Mouse (Mus musculus) right cerebral cortex, postnatal 25 days (tissue): ENCODE results near the gene Gtf2ird1.

Source experiments
- DNase-seq: peaks from one replicate; pipeline ENCODE4 v3.0.0; 2022

Gtf2ird1 gene

DNA sequence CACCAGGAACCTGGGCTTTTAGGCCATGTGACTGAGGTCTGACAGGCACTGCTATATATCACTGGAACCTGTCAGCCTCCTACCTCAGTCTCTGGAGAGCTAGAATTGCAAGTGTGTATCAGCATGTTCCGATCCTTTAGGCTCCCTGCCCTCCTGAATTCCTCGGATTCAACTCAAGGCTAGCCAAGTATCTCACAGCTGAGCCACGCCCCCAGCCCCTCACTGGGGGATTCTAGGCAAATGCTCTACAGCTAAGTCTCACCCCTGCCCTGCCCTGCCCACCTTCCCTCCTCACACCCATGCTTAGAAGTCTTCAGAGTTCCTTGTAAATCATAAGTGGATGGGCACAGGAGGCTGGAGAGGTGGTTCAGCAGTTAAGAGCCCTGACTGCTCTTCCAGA is 15.4 kb downstream of the Gtf2ird1 start:
- DNase-seq: no peak

DNA sequence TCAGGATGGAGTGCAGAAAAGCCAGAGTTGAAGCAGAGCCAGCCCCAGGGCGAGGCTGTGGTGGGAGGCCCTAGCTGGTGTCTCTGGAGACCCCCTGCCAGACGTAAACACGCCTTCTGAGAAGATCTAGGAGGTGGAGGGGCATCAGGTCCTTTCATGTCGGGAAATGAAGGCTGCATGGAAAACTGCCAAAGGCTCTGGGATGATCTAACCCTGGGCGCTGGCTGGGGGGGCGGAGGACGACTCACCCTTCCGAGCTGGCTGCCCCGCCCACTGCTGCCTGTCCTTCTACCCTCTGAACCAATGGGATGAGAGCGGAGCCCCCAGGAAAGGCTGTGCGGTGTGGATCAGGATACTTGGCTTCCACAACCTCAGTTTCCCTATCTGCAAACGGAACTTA is 16.4 kb downstream of the Gtf2ird1 start:
- no peak for DNase-seq

DNA sequence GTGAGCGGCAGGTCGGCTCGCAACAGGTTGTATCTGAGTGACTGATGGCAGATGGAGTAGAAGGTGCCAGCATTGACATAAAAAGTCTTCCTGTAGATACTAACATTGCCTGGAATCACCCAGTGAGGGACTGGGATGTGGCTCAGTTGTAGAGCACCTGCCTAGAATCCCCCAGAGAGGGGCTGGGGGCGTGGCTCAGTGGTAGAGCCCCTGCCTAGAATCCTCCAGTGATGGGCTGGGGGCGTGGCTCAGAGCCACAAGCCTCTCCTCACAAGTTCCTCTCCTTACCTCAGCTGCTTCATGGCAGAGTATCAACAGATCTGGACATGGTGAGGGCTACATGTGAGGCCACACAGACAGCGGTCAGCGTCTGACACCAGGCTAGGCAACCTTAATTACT is 17.0 kb downstream of the Gtf2ird1 start:
- no peak for DNase-seq

DNA sequence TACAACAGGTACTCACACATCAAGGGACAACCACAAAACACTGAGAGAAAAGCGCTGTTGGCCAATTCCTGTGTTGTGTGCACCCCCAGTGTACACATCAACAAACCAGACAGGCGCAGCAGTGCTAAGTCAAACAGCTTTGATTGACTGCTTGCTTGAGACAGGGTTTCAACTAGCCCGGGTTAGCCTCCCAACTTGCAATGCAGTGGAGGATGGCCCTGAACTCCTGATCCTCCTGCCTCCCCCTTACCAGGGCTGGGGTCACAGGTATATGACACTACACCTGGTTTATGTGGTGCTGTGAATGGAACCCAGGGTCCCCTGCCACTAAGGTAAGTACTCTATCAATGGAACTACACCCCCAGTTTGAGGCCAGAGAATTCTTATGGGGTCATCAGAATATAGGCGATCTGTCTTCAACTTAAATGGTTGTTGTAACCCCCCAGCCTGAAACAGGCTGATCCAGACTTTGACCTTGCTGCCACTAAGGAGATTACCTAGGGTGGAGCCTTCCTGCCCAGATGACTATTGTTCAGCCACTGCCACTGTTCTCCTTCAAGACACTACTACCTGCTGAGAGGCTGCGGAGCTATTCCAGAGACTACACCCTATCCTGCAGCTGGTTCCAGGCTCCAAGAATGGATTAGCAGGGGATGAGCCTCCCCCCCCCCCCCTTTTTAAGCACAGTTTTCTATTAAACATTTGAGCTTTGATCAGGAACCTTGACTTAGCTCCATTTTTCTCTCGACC is 17.7 kb downstream of the Gtf2ird1 start:
- no peak for DNase-seq

DNA sequence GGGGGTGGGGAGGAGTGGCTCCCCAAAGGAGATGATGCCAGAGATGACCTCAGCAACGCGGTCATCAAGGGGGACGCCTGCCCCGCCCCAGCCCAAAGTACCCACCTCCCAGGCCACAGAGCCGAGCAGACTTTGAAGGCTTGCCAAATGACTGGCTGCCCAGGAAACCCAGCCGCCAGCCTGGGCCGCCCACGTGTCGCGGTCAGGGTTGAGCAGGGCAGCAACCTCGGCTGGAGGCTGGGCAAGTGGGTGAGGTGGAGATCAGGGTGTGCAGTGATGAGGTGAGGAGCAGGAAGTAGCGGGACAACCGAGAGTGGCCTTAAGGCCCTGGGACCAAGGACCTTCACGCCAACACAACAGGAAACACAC is 19.1 kb downstream of the Gtf2ird1 start:
- no peak for DNase-seq

DNA sequence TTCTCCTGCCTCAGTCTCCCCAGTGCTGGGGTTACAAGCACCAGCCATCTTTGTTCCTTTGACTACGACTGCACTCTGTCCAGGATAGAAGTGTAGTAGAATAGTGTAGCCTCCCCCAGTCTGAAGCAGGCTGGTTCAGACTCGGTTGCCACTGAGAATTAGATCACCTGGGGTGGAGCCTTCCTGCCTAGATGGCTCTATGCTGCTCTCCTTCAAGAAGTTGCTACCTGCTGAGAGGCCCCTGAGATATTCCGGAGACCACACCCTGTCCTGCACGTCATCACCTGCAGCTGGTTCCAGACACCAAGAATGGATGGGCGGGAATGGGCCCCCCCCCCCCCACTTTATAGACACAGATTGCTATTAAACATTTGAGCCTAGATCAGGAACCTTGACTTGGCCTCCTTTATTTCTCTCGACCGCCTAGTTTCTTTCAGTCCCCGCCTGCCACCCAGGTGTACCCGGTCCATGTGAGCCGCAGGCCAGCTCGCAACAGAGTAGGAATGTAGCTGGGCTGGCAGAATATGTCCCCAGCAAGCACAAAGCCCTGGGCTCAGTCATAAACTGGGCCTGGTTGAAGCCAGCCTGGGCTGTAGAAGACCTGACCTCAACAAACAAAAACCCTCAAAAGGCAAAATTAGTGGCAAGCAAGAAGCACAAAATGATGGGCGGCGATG is 19.6 kb downstream of the Gtf2ird1 start:
- DNase-seq: no peak

DNA sequence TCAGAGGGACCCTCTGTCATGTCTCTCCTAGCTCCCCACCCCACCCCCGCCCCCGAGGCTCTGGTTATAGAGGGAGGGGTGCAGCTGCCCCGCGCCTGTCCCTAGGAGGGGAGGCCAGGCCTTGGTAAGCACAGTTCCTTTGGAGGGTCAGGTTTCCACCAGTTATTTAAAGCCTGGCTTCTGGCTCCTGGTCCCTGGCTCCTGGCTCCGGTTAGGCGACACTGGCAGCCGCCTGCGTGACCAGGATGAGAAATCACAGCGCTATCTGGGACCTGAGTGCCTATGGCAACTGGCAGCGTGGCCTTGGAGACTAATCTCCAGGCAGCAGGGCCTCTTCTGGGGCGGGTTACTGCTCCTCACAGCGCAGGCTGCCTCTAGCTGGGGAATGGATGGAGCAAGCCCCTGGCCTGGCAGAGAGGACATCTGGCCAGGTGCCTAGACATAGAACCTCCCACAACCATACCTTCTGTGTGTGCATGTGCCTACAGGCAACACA is 20.6 kb downstream of the Gtf2ird1 start:
- DNase-seq: no peak

DNA sequence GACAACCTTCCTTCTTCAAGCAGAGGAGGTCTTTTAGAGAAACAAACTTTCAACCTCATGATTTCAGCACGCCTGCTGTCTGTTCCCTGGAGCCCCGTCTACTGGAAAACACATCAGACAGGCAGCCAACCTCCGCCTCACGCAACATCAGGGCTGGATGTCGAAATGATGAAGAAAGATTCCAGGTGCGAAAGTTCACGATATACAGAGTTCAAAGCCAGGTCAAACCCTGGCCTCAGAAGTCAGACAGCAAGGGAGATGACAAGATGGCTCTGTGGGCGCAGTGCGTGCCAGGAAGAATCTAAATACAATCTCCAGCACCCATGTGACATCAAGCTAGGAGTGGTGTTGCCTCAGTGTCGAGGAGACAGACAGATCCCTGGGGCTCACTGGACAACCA is 23.4 kb downstream of the Gtf2ird1 start:
- no peak for DNase-seq

DNA sequence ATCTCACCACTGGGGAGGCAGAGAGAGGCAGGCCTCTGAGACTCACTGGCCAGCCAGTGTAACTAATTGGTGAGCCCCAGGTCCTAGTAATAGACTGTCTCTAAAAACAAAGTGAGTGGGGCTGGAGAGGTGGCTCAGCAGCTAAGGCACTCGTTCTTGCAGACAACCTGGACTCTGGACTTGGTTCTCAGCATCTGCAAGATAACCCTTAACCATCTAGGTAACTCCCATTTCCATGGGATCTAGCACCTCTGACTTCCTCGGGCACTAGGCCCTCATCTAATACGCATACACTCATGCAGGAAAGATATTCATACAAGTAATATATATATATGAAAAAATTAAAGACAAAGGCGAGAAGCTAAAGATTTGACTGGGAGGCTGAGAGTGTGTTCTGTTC is 26.4 kb downstream of the Gtf2ird1 start:
- DNase-seq: no peak

DNA sequence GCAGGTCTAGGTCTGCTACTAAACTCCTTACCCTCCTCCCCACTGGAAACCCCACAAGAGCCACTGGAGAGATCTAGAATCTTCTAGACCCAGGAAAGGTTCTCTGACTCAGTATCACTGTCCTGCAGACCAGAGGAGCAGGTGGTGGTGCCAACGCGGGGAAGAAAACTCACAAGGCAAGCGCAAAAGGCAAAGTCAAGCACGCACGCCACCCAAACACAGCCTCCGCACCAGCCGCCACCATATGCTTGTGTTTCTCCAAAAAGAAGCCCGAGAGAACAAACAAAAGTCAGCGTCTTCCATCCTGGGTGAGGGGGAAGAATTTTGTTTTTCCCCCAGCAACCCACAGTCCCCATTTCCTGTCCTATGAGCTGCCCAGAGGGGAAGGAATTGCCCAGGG is 28.9 kb downstream of the Gtf2ird1 start:
- peak; percentile 72 for DNase-seq

DNA sequence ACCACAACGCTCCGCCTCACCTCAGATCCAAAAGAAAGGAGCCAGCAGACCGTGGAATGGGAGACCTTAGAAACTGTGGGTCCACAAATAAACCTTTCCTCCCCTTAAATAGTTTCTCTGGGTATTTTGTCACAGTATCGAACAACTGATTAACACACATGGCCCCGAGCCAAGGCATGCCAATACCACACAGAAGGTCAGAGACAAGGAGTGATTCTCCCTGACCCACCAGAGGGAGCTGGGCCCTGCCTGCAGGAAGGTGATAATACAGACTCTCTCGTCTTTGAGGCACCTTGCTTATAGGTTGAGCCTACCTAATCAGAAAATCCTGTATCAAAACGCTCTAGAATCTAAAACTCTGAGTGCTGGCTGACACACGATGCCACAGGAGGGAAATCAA is 30.9 kb downstream of the Gtf2ird1 start:
- no peak for DNase-seq

DNA sequence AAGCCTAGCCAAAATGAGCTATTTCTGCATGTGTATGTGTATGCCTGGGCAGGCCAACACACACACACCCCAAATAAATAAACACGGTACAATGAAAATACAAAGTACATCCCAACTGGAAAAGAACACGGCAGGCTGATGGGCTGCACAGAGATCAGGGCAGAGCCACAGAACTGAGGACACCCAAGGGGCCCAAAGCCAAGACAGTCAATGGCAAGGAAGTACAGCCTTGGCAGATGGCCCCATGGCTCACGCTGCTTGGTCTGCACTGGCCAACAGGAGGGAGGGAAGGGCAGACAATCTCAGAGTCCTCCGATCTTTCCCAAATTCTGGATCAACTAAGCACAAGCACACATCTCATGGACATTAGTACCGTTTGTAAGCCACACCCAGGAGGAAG is 32.6 kb downstream of the Gtf2ird1 start:
- no peak for DNase-seq

DNA sequence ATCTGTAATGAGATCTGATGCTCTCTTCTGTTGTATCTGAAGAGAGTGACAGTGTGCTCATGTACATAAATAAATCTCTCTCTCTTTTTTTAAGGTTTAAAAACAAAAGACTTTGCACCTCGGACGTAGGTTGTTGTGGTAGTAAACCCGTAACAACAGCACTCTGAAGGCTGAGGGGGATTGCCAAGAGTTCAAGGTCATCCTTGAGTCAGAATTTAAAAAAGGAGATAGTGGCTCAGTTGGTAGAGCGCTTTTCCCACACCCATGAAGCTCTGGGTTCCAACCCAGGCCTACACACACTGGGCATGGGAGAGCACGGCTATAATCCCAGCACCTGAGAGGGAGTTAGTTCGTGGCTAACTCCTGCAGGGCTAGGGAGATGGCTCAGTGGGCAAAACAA is 33.1 kb downstream of the Gtf2ird1 start:
- no peak for DNase-seq

DNA sequence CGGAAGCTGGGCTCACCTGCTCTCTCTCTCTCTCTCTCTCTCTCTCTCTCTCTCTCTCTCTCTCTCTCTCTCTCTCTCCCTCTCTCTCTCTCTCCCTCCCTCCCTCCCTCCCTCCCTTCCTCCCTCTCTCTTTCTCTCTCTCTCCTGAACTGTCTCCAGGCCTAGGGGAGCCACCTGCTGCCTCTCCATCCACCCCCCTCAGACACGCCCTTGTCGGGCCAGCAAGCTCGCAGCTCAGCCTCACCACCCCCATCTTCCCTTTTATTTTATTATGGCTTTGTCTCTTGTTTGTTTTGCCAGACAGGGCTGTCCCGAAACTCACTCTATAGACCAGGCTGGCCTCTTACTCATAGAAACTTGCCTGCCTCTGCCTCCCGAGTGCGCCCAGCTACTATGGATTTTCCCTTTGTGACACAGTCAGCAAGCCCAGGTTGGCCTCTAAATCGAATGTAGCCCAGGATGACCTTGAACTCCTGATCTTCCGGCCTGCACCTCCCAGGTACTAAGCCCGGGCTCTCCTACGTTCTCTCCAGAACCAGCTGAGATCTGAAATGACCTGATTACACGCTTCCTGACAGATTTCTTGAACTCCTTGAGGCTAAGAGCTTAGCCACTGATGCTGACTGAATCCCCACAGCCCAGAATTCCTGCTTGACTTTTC is 34.1 kb downstream of the Gtf2ird1 start:
- no peak for DNase-seq

DNA sequence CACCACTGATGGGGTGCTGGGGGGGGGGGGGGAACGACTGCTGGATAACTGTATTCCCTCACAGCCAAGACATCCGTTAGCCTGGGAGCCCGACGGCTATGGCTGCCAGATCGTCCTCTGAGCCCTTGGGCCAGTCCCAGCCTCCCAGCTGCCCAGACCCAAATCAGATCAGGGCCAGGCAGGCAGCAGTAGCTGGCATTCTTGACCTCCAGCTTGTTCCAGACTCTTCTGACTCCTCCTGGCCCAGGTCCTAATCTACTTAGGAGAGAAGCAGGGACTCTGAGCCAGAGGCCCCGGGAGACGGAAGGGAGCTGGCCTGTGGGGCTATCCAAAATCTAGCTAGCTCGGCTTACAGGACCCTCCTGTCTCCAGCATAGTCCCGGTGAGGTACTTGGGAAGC is 35.5 kb downstream of the Gtf2ird1 start:
- DNase-seq: no peak

DNA sequence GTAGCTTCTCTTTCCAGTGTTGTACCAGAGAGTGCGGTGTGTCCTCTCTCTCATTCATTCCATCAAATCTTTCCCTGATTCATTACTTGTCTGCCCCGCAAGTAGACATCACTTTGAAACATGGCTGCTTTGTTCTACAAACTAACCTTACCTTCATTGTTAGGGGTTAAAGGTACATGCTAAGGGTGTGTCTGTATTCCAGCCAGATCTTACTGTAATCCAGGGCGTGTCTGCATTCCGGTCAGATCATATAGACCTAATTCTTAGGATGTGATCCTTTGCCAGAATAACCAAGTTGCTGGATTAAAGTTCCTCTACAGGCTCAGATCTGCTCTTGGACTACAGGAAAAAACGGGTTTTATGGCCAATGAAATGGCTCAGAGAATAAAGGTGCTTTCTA is 36.8 kb downstream of the Gtf2ird1 start:
- DNase-seq: no peak

DNA sequence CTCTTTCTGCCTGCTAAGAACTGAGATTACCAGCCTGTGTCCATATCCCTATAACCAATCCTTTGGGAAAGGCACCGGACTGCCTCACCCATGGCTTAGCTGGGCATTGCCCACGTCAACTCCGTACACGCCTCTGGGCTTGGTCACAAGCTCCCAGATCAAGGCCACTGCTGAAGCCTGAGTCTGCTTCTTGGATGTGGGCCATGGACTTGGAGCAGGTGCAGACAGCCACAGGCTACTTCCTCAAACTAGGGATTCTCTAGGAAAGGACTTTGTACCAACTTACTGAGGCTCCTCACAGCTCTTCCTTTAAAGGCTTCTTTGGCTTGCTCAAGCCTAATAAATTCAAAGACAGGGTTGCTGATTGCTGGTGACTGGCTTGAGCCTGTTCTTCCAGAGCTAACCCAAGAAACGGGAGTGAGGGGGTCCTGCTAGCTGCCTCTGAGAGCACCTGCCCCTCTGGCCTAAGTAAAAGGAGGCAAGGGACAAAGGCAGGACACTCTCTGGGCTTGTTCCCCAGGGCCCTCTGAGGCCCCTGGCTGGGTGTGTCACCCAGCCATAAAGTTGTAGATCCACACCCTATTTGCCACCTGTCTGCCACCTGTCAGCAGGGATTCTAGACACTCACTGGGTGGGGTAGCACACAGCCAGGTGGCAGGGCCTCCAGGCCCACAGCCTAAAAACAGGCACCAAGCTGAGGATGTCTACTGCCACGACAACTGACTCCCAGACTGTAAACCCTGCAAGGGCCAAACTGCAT is 38.0 kb downstream of the Gtf2ird1 start:
- no peak for DNase-seq

DNA sequence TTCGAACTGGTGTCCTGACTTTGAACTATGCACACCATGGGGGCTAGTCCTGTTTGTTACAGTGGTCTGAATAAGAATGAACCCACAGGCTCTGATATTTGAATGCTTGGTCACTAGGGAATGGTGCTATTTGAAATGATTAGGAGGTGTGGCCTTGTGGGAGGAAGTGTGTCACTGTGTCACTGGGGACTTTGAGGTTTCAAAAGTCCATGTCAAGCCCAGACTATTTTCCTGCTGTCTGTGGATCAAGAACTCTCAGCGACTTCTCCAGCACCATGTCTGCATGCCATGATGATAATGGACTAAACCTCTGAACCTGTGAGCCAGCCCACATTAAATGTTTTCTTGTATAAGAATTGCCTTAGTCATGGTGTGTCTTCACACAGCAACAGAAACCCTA is 44.2 kb downstream of the Gtf2ird1 start:
- no peak for DNase-seq

DNA sequence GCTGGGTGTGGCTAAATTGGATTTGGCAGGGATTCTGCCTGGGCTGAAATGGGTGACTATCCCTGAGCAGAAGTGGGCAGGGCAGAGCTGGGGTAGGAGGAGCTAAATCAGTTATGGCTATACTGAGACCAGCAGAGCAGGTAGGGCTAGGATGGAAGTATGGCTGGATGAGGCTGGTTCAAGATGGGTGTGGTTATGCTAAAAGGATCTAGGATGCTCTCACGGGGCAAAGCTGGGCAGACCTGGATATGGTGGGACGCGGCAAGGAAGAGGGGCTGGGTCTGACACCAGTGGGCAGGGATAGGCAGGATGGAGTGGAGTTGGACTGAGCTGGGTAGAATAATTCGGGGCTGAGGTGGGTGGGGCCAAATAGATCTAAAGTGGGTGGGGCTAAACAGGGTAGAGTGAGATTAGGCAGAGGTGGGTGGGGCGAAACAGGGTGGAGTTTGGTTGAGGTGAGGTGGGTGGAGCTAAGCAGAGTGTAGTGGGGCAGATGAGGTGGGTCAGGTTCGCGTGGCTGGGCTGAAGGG is 46.1 kb downstream of the Gtf2ird1 start:
- DNase-seq: no peak

DNA sequence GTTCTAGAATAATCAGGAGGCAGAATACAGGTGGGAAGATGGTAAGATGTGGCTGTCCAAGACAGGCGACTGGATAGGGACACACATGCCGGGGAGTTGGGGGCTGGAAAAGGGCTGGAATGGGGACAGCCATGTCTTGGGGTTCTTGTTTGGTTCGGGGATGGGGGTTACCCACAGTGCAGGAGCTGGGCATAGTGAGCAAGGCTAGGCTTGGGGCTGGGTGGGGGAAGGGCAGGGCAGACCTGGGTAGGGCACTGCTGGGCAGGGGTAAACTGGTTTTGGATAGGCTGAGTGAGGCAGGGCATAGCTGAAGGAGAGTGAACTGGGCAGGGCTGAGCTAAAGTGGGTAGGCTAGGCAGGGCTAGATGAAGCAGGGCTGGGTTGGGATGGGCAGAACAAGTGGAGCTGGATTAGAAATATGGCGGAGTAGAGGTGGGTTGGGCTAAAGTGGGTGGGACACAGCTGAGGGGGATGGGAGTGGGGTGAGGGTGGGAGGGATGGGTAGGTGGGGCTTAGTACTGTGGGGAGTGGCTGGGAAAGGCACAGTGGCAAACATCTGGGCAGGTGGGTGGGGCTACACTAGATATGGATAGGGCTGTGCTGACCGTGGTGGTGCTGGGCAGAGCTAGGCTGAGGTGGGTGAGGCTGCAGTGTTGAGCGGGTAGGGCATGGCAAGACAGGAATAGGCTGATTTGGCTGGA is 46.8 kb downstream of the Gtf2ird1 start:
- DNase-seq: no peak

DNA sequence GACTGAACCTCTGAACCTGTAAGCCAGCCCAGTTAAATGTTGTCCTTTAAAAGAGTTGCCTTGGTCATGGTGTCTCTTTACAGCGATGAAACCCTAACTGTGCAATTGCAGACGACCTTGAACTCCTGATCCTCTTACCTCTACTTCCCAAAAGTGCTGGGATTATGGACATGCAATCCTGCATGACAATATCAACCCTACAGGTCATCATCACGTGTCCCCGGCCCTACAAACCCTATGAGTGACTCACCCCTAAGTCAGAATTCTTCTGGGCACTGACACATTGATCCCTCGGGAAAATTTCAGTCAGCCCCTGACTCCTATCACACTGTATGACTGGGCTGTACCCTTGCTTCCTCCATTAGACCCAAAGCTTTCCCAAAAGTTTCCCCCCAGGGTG is 48.4 kb downstream of the Gtf2ird1 start:
- DNase-seq: no peak

DNA sequence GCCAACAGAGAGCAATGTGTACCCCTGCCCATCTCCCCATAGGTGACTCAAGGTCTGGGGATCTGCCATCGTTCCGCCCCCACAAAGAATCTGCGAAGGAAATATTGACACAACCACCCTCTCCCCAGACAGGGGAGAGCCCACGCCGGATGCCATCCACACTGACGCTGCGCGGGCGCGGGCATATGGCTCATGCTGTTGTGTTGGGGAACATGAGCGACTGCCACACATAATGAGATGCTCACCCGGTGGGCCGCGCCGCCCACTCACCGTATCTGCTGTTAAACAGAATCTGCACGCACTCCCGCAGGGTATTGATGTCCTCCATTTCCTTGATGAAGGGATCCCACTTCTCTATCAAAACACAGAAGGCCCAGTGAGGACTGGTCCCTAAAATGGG is 54.7 kb downstream of the Gtf2ird1 start:
- DNase-seq: peak; percentile 66
